Mouse (Mus musculus): Measurements from ENCODE around the gene Cfap157. TPM values are rescaled to one million over a fixed set of nuclear protein-coding genes. Genes with fewer than 3 reads are reported as not detected.
A peak's percentile ranks its signal among the peaks of the same experiment; 100 is the strongest.

Gene Cfap157
- total RNA-seq, 2 experiments from 2014 or later = not detected

GRCm38 (mm10) chr2:32787176-32787575 lies 2.9 kb upstream of the Cfap157 start:
- no peak; the same call in 1 of the 2 replicates for ATAC-seq (ENCODE audit: poor library complexity, severe bottlenecking)

DNA sequence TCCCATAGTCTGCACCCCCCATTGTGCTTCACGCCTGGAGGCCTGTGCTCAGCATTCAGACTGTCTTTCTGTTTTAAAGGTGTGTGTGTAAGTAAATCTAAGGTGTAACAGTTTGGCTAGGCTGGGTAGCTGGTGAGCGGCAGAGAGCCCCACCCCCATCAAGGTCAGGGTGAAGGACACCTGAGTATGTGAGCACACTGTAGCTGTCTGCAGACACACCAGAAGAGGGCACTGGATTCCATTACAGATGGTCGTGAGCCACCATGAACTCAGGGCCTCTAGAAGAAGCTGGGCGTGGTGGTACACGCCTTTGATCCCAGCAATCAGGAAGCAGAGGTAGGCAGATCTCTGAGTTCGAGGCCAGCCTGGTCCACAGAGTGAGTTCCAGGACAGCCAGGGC lies 2.5 kb downstream of the Cfap157 start:
- no peak for ATAC-seq (ENCODE audit: poor library complexity, severe bottlenecking)

DNA sequence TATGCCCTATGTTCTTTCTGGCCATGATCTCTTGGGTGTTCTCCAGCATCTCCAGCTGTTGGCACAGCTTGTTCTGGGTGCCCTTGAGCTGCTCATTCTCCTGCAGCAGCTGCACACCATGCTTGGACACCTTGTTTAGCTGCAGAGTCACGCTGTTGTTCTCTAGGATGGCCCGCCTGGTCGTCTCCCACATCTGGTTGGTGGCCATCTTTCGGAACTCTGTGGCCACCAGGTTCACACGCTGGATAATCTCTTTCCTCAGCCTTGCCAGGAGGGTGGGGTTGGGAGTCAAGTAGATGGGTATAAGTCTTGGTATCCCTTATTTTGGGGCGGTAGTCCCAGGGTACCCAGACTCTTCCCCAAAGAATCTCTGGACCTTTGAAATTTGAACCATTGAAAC lies 4.5 kb downstream of the Cfap157 start:
- ATAC-seq (ENCODE audit: poor library complexity, severe bottlenecking) = no peak

DNA sequence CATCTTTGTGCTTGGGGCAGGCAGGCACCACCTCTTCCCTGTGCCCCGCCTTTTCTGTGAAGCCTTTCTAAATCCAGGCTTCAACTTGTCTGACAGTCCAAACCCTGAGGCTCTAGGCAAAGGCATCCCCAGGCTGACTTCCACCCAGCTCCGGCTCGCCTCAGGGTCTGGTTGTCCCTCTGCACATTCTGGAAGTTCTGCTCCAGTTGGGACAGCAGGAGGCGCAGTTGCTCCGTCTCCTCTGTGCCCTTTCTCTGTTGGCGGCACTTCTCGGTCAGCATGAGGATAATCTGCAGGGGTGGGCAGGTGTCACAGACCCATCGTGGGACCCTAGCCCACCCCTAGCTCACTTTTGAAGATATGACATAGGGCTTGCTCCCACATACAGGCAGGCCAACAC lies 5.1 kb downstream of the Cfap157 start:
- ATAC-seq (ENCODE audit: poor library complexity, severe bottlenecking) = 0 out of 2 replicates have a peak, but pooled peaks have one; percentile 20

GRCm38 (mm10) chr2:32778081-32778480 lies 6.1 kb downstream of the Cfap157 start:
- ATAC-seq (ENCODE audit: poor library complexity, severe bottlenecking) = no peak

DNA sequence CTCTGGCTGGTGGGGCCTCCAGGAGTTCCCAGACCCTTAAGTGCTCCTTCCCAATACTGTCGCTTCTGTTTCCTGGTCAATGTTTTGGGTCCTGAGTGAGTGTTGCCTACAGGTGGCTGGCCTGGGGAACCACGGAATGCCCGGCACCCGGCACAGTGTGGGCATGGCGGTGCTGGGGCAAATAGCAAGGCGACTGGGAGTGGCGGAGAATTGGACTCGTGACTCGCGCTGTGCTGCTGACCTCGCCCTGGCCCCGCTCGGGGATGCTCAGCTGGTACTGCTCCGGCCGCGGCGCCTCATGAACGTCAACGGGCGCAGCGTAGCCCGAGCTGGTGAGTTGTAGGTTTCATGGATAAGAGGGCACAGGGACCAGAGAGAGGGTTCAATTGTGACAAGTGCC lies 8.0 kb downstream of the Cfap157 start:
- no peak for ATAC-seq (ENCODE audit: poor library complexity, severe bottlenecking)

GRCm38 (mm10) chr2:32775359-32776074 lies 8.7 kb downstream of the Cfap157 start, which contains the start of the genes Ttc16 and Ptrh1:
Ttc16 (minus strand) TSS chr2:32775633.
Ptrh1 (plus strand) TSS chr2:32775786.
- peak; percentile 98 for ATAC-seq (ENCODE audit: poor library complexity, severe bottlenecking)

GRCm38 (mm10) chr2:32772626-32773279 lies 11.5 kb downstream of the Cfap157 start:
- ATAC-seq (ENCODE audit: poor library complexity, severe bottlenecking) = no peak

GRCm38 (mm10) chr2:32771886-32772285 lies 12.3 kb downstream of the Cfap157 start:
- no peak for ATAC-seq (ENCODE audit: poor library complexity, severe bottlenecking)

- ATAC-seq (ENCODE audit: poor library complexity, severe bottlenecking) = no peak
Measured at GRCm38 (mm10) chr2:32769327-32770085, 14.7 kb downstream of the Cfap157 start.

DNA sequence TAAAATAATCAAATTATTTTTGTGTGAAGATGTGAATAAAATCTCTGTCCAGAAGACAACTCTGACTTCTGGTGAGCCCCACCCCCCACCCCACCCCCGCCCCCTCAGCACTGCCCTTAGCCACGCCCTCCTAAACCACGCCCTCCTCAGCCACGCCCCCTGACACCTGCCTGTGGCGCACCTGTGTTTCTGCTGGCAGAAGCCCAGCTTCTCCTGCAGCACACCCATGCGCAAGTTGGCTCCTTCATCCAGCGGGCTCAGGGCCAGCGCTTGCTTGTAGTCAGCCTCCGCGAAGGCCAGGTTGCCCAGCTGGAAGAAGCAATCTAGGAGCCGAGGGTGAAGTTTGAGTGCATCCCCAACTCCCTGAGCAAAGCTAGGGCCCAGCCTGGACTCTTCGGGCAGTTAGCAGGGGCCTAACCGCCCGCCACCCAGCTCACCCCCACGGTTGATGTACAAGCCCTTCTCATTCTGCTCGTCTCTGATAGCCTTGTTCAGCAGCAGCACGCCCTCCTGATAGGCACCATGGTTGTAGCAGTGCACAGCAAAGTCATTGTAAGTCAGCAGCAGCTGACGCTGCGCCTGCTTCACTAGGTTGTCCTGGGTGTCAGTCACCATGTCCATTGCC lies 15.5 kb downstream of the Cfap157 start:
- no peak for ATAC-seq (ENCODE audit: poor library complexity, severe bottlenecking)

DNA sequence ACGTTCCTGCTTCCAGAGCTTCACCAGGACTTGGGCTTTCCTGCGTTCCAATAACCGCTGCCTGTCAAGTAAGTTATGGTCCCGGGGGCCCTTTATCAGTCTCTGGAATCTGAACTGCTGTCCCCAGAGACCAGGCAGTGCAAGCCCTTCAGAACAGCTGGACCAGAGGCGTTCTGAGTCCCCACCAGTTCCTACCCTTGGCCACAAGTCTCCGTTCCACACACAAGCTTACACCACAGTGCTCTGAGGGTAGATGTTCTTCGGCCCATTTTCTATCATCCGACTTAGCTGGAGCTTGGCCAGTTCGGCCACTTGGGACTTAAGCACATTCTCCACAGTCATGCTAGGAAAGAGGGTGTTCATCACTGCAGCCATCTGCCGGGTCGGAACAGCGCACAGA lies 17.0 kb downstream of the Cfap157 start:
- ATAC-seq (ENCODE audit: poor library complexity, severe bottlenecking) = no peak

DNA sequence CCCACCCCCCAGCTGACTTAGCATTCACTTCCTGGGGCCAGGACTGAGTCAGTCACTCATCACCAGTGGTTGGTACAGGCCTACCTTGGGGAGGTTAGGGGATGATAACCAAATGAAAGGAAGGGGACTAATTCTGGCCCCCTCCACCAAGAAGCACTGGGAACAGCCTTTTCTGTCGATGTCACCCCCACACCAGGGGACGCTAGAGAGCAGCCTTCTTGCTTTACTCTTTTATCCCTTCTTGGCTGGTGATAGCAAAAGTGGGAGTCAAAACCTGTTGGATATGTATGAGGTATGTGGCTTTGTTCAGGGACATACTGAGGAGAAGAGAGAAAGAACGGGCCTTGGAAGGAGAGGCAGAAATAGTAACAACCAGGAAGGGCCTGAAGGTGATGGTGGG lies 20.9 kb downstream of the Cfap157 start:
- no peak for ATAC-seq (ENCODE audit: poor library complexity, severe bottlenecking)

- ATAC-seq (ENCODE audit: poor library complexity, severe bottlenecking) = no peak
Measured at GRCm38 (mm10) chr2:32761859-32762258, 22.4 kb downstream of the Cfap157 start.

DNA sequence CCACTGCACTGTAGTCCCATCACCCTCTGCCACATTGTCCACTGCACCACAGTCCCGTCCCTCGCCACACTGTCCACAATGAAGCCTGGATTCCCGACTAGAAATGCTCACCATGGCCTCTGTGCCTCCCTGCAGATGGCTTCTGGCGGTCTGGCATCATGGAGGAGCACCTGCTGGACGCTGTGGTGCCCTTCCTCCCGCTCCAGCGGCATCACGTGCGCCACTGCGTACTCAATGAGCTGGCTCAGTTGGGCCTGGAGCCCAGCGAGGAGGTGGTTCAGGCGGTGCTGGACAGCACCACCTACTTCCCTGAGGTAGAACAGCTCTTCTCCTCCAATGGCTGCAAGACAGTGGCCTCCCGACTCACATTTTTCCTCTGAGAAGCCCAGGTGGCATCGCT lies 22.9 kb downstream of the Cfap157 start:
- ATAC-seq (ENCODE audit: poor library complexity, severe bottlenecking) = no peak

GRCm38 (mm10) chr2:32759001-32759400 lies 25.2 kb downstream of the Cfap157 start:
- ATAC-seq (ENCODE audit: poor library complexity, severe bottlenecking) = no peak

- ATAC-seq (ENCODE audit: poor library complexity, severe bottlenecking) = no peak
Measured at GRCm38 (mm10) chr2:32758503-32758902, 25.7 kb downstream of the Cfap157 start.

DNA sequence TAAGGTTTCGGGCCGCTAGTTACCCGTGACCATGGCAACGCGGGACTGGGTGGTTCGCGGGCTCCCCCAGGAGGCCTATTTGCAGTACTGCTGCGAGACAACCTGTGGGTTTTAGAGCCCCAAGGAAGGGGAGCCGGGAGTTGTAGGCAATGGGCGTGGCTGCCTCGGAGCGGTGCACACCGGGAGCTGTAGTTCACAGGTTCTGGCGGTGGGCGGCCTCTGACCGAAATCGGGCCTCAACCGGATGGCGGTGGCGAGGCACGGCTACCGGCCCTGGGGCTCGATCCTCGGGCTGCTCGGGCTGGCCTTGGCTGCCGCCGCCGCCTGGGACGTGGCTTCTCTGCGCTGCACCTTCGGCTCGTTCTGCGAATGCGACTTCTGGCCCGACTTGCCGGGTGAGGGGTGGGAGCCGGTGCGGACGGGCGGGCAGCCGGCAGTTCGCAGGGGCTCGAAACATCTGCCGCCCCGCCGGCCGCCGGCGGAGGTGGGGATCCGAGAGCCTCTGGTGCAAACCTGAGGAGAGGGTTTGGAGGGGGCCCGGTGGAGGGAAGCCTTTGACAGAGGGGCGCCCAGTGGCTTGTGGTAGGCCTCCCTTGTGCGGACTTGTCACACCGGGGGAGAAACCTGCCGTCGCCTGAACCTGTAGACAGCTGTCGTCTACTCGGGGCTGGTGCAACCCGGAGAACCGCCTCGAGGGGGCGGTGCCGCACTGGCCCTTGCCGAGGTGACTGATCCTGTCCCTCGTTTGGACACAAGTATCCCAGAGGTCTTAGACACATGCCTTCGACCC lies 27.0 kb downstream of the Cfap157 start, which contains the start of gene Tor2a:
Gene Tor2a (plus strand): TSS at position 179 of the 790 bp plus-strand sequence.
- ATAC-seq (ENCODE audit: poor library complexity, severe bottlenecking) = peak; percentile 99

DNA sequence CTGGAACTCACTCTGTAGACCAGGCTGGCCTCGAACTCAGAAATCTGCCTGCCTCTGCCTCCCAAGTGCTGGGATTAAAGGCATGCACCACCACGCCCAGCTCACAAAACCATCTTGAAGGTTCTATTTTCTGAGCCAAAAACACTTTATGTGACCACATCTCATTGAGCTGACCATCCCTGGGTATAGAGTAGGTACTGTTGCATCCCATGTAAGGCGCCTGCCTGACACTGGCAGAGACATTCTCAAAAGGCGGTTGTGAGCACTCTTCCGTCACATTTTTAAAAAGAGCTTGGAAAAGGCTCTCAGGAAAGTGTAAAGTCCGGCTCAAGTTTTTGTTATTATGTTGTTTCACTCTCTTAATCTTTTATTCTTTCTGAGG lies 27.6 kb downstream of the Cfap157 start:
- 0 out of 2 replicates have a peak, but pooled peaks have one; percentile 1 for ATAC-seq (ENCODE audit: poor library complexity, severe bottlenecking)

DNA sequence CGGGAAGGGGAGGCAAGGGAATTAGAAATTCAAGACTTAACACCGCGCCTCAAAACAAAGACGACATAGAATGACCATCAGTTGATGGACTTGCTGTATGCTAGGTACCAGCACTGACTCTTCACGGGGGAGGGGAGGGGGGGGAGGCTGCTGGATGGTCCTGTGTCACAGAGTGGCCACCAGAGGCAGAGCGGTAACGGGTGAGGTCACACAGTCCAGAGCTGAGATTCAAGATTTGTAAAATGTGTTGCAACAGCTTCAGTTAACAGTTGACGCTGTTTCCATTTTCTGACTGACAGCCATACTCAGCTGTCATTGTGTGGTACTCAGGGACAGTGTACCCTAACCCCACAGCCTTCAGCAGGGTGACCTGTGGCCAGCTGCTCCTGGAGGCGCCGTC lies 32.0 kb downstream of the Cfap157 start:
- ATAC-seq (ENCODE audit: poor library complexity, severe bottlenecking) = no peak

Measured in megakaryocyte, adult 5-6 weeks (primary cell).